Mouse (Mus musculus): ENCODE data around the gene Slc41a1. TPM values are rescaled to one million over a fixed set of nuclear protein-coding genes. Genes with fewer than 3 reads are reported as not detected.

Gene Slc41a1
- total and polyA plus RNA-seq, 3 experiments: 6.3 to 10.7 (median 8.8) TPM

DNA sequence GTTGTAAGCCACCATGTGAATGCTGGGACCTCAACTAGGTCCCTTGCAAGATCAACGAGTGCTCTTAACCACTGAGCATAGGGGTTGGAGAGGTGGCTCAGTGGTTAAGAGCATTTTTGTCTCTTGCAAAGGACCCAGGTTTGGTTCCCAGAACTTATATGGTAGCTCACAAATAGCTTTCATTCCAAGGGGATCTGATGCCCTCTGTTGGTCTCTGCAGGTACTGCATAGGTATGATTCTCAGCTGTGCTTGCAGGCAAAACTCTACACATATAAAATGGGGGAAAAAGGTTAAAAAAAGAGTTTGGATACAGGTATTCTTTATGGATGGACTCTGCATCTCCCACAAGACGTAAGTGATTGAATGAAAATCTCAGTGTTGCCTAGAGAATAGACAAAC, 55.5 kb downstream of the Slc41a1 start:
- no peak overlapping the region for H3K4me2 ChIP-seq (ENCODE audit: insufficient read depth, low read depth, poor library complexity, severe bottlenecking)
- peak; percentile 41 for DNase-seq (ENCODE audit: extremely low read depth)
- H3K4me1 ChIP-seq (ENCODE audit: control insufficient read depth in 1 of 2, insufficient read depth in 2 of 2): peaks cover 0 to 4% of the 10 kb centered on the region in 2 experiments; a peak in 1 of 4 replicates
- H3K79me2 ChIP-seq (replicated peaks; ENCODE audit: control insufficient read depth, extremely low read depth, insufficient read depth, poor library complexity, severe bottlenecking): no peaks in the 10 kb centered on the region
- H3K27ac ChIP-seq (ENCODE audit: insufficient read depth, low read depth): no peak overlapping the region
- H3K9me3 ChIP-seq (replicated peaks; ENCODE audit: low read length): no peaks in the 10 kb centered on the region
- in situ Hi-C loops (cut with MboI; ENCODE audit: low pct_ligation_motif_present, low pct_unique_long_range_greater_than_20kb, low sequenced_read_pairs): no loop called here
- H3K4me3 ChIP-seq (replicated peaks in 1 of 3; ENCODE audit: low read depth in 2 of 3, low read length in 2 of 3, poor library complexity in 1 of 3): no peak overlapping the region
- no peaks in the 10 kb centered on the region for H3K36me3 ChIP-seq (replicated peaks in 1 of 2; ENCODE audit: control insufficient read depth in 1 of 2, insufficient read depth in 1 of 2, low read length in 1 of 2)
- dilution Hi-C loops (cut with MboI; ENCODE audit: extremely low pct_ligation_motif_present, extremely low pct_unique_long_range_greater_than_20kb, low sequenced_read_pairs): no loop called here
- H3K9ac ChIP-seq (ENCODE audit: insufficient read depth, low read depth): no peak overlapping the region
- TF ChIP-seq POLR2AphosphoS2 (IDR thresholded peaks at IDR 0.05; ENCODE audit: low read depth, low read length) (no peak), USF2 (conservative IDR thresholded peaks at IDR 0.05; ENCODE audit: low read depth, low read length) (no peak), RCOR1 (conservative IDR thresholded peaks at IDR 0.05; ENCODE audit: low read depth, low read length) (no peak), HCFC1 (IDR thresholded peaks at IDR 0.05; ENCODE audit: low read depth, low read length) (no peak), RAD21 (IDR thresholded peaks at IDR 0.05; ENCODE audit: low read depth, low read length) (peak; percentile 73), UBTF (IDR thresholded peaks at IDR 0.05; ENCODE audit: low read depth, low read length) (no peak), MAFK (IDR thresholded peaks at IDR 0.05; ENCODE audit: insufficient replicate concordance, low read length) (no peak), CHD1 (IDR thresholded peaks at IDR 0.05; ENCODE audit: low read depth, low read length) (no peak), IRF4 (IDR thresholded peaks at IDR 0.05; ENCODE audit: low read depth, low read length) (no peak), CTCF (conservative IDR thresholded peaks at IDR 0.05 in 1 of 2, IDR thresholded peaks at IDR 0.05 in 1 of 2; ENCODE audit: low read depth in 2 of 2, low read length in 2 of 2) (peak; percentile 71 to 86), POLR2A (IDR thresholded peaks at IDR 0.05; ENCODE audit: low read depth, low read length) (no peak), SMC3 (IDR thresholded peaks at IDR 0.05; ENCODE audit: low read depth, low read length) (peak; percentile 59)
- H3K27me3 ChIP-seq (replicated peaks): no peaks in the 10 kb centered on the region

DNA sequence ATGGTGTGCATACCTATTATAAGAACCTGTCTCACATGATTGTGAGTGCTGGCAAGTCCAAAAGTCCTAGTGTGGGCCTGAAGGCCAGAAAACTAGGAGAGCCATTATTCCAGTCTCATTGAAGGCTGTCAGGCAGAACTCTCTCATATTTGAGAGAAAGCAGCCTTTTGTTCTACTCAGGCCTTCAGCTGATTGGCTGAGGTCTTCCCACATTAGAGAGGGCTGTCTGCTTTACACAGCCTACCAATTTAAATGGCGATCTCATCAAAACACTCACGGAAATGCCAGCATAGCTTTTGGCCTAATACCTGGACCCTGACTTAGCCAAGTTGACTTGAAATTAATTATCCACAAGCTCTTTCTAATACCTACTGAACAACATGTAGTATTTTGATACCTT, 58.9 kb downstream of the Slc41a1 start:
- no peak for TF ChIP-seq ZC3H11A (IDR thresholded peaks at IDR 0.05; ENCODE audit: low read depth, low read length)
- no peak for TF ChIP-seq SMC3 (IDR thresholded peaks at IDR 0.05; ENCODE audit: low read depth, low read length)
- dilution Hi-C loops (cut with MboI; ENCODE audit: extremely low pct_ligation_motif_present, extremely low pct_unique_long_range_greater_than_20kb, low sequenced_read_pairs): no loop called here
- peaks cover 0 to 4% of the 10 kb centered on the region in 2 experiments; a peak in 1 of 4 replicates for H3K4me1 ChIP-seq (ENCODE audit: control insufficient read depth in 1 of 2, insufficient read depth in 2 of 2)
- no peak overlapping the region for H3K4me3 ChIP-seq (replicated peaks in 1 of 3; ENCODE audit: low read depth in 2 of 3, low read length in 2 of 3, poor library complexity in 1 of 3)
- no peak for DNase-seq (ENCODE audit: extremely low read depth)
- no peak overlapping the region for H3K4me2 ChIP-seq (ENCODE audit: insufficient read depth, low read depth, poor library complexity, severe bottlenecking)
- H3K27ac ChIP-seq (ENCODE audit: insufficient read depth, low read depth): no peak overlapping the region
- H3K27me3 ChIP-seq (replicated peaks): no peaks in the 10 kb centered on the region
- H3K9ac ChIP-seq (ENCODE audit: insufficient read depth, low read depth): no peak overlapping the region
- no peaks in the 10 kb centered on the region for H3K79me2 ChIP-seq (replicated peaks; ENCODE audit: control insufficient read depth, extremely low read depth, insufficient read depth, poor library complexity, severe bottlenecking)
- no peaks in the 10 kb centered on the region for H3K36me3 ChIP-seq (replicated peaks in 1 of 2; ENCODE audit: control insufficient read depth in 1 of 2, insufficient read depth in 1 of 2, low read length in 1 of 2)
- in situ Hi-C loops (cut with MboI; ENCODE audit: low pct_ligation_motif_present, low pct_unique_long_range_greater_than_20kb, low sequenced_read_pairs): no loop called here
- no peaks in the 10 kb centered on the region for H3K9me3 ChIP-seq (replicated peaks; ENCODE audit: low read length)

DNA sequence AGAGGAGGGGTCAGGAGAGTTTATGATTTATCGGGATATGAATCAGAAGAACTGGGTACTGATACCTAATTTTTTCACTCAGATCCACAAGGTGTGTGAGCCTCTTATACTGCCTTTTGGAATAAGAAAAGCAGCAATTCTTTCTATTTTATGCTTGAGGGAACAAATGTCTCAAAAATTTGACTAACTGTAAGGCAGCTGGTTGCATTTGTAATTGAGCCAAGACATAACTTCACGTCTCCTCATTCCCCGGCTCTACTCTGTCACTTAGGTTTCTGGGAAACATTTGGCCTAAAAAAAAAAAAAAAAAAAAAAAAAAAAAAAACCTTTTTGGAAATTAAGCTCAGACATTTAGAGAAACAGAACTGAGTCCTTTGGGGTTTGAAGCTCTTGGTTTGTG, 59.3 kb downstream of the Slc41a1 start:
- TF ChIP-seq USF2 (conservative IDR thresholded peaks at IDR 0.05; ENCODE audit: low read depth, low read length): no peak
- TF ChIP-seq BHLHE40 (IDR thresholded peaks at IDR 0.05; ENCODE audit: low read depth, low read length): no peak
- TF ChIP-seq EP300 (IDR thresholded peaks at IDR 0.05; ENCODE audit: low read length): no peak
- no peak for TF ChIP-seq NELFE (IDR thresholded peaks at IDR 0.05; ENCODE audit: low read depth, low read length)
- no peak for TF ChIP-seq E2F4 (IDR thresholded peaks at IDR 0.05; ENCODE audit: insufficient replicate concordance, low read depth, low read length)
- TF ChIP-seq ELF1 (IDR thresholded peaks at IDR 0.05; ENCODE audit: low read depth, low read length): no peak
- no peak for TF ChIP-seq RCOR1 (conservative IDR thresholded peaks at IDR 0.05; ENCODE audit: low read depth, low read length)
- TF ChIP-seq USF1 (IDR thresholded peaks at IDR 0.05; ENCODE audit: low read depth, low read length): no peak
- TF ChIP-seq CTCF (conservative IDR thresholded peaks at IDR 0.05 in 1 of 2, IDR thresholded peaks at IDR 0.05 in 1 of 2; ENCODE audit: low read depth in 2 of 2, low read length in 2 of 2): no peak
- TF ChIP-seq ZKSCAN1 (IDR thresholded peaks at IDR 0.05; ENCODE audit: borderline replicate concordance, low read depth, low read length): no peak
- no peak for TF ChIP-seq CHD2 (IDR thresholded peaks at IDR 0.05; ENCODE audit: low read length)
- TF ChIP-seq ZNF384 (IDR thresholded peaks at IDR 0.05; ENCODE audit: low read depth, low read length): no peak
- no peak for TF ChIP-seq MYC (IDR thresholded peaks at IDR 0.05; ENCODE audit: low read depth, low read length)
- no peak for TF ChIP-seq GABPA (IDR thresholded peaks at IDR 0.05; ENCODE audit: insufficient replicate concordance, low read depth, low read length)
- TF ChIP-seq MAZ (IDR thresholded peaks at IDR 0.05; ENCODE audit: low read depth, low read length): no peak
- TF ChIP-seq SMC3 (IDR thresholded peaks at IDR 0.05; ENCODE audit: low read depth, low read length): no peak
- TF ChIP-seq SIN3A (IDR thresholded peaks at IDR 0.05; ENCODE audit: low read length): no peak
- Histone ChIP-seq H3K27ac (ENCODE audit: insufficient read depth, low read depth) (no peak overlapping the region), H3K4me2 (ENCODE audit: insufficient read depth, low read depth, poor library complexity, severe bottlenecking) (no peak overlapping the region), H3K4me1 (ENCODE audit: control insufficient read depth in 1 of 2, insufficient read depth in 2 of 2) (peaks cover 0 to 3% of the 10 kb centered on the region in 2 experiments; a peak in 1 of 4 replicates), H3K4me3 (replicated peaks in 1 of 3; ENCODE audit: low read depth in 2 of 3, low read length in 2 of 3, poor library complexity in 1 of 3) (no peak overlapping the region), H3K79me2 (replicated peaks; ENCODE audit: control insufficient read depth, extremely low read depth, insufficient read depth, poor library complexity, severe bottlenecking) (no peaks in the 10 kb centered on the region), H3K9ac (ENCODE audit: insufficient read depth, low read depth) (no peak overlapping the region), H3K36me3 (replicated peaks in 1 of 2; ENCODE audit: control insufficient read depth in 1 of 2, insufficient read depth in 1 of 2, low read length in 1 of 2) (no peaks in the 10 kb centered on the region), H3K9me3 (replicated peaks; ENCODE audit: low read length) (no peaks in the 10 kb centered on the region), H3K27me3 (replicated peaks) (no peaks in the 10 kb centered on the region)
- no peak for DNase-seq (ENCODE audit: extremely low read depth)
- dilution Hi-C loops (cut with MboI; ENCODE audit: extremely low pct_ligation_motif_present, extremely low pct_unique_long_range_greater_than_20kb, low sequenced_read_pairs) (no loop called here), in situ Hi-C loops (cut with MboI; ENCODE audit: low pct_ligation_motif_present, low pct_unique_long_range_greater_than_20kb, low sequenced_read_pairs) (no loop called here)

All from CH12.LX (cell line).